Mouse (Mus musculus) cortical plate, adult 2 months (tissue): ENCODE data around the gene Zfp456. TPM values are rescaled to one million over a fixed set of nuclear protein-coding genes. Genes with fewer than 3 reads are reported as not detected.

Source experiments
- H3K27ac ChIP-seq: fragments of 200-500 bp; 2 replicates; pipeline ENCODE4 v1.5.1; 2012; ENCODE audit warnings: low read length, control low read depth, inconsistent platforms; ENCODE audit not compliant: insufficient read depth
- H3K4me1 ChIP-seq: fragments of 200-500 bp; 2 replicates; pipeline ENCODE4 v1.6.1; 2011; ENCODE audit warnings: low read length; ENCODE audit not compliant: control insufficient read depth, insufficient read depth
- H3K4me3 ChIP-seq: fragments of 200-500 bp; 2 replicates; pipeline ENCODE4 v1.5.1; 2011; ENCODE audit warnings: mild to moderate bottlenecking, low read length, control low read depth; ENCODE audit not compliant: insufficient read depth
- CTCF ChIP-seq: fragments of 200-500 bp; IDR thresholded peaks from 2 replicates; pipeline ENCODE4 v1.5.1; 2011; ENCODE audit warnings: mild to moderate bottlenecking, control low read depth, low read length; ENCODE audit not compliant: insufficient read depth; ENCODE audit errors: extremely low read depth
- POLR2A ChIP-seq: fragments of 200-500 bp; IDR thresholded peaks from 2 replicates; pipeline ENCODE4 v1.6.1; 2011; ENCODE audit warnings: mild to moderate bottlenecking, low read length, control low read depth; ENCODE audit not compliant: insufficient read depth; ENCODE audit errors: extremely low read depth
- polyA plus RNA-seq: library from polyadenylated mRNA; depleted of rRNA; stranded (reverse); fragments of >200 nt; gene quantifications from 2 replicates; pipeline ENCODE4 v1.2.3, GENCODE M21; 2012; rRNA removed

The Zfp456 gene
- polyA plus RNA-seq, 1 experiment = 0.52 TPM

DNA sequence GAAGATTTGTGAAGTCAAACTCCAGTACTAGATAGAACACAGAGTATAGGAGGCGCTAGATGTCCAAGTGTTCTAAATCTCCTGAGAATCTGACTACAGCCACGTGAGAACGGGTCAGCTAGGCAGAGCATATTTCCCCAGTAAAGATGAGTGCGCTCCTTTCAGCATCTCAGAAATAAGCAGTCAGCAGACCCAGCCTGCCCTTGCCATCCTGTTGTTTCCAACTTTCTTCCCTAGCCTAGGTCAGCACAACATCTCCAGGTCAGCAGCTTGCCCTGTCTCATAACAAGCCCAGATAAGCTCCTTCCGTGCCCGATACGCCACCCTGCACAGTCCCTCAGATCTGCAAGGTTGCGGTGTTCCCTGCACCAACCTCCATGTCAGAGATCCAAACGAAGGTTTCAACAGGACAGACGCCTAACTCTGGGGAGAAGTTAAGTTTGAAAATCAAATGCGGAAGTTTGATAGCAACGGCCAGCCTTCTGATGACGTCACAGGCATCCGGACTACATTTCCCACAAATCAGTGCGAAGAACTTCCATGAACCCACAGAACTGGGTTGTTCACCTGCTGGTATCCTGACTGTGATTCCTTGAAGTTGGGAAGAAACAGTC is 15.4 kb downstream of the Zfp456 start, which contains the start of the genes Gm28044 and Zfp953:
Gm28044 (minus strand) TSS at position 406 of the 614 bp plus-strand sequence.
Zfp953 (minus strand) TSS at position 475 of the 614 bp plus-strand sequence.
- TF ChIP-seq CTCF = no peak
- no peak for TF ChIP-seq POLR2A
- no peaks in the 10 kb centered on the region for H3K4me1 ChIP-seq
- H3K27ac ChIP-seq = no peak within 1 kb of the TSS
- peak within 1 kb of the TSS; percentile 76 for H3K4me3 ChIP-seq

DNA sequence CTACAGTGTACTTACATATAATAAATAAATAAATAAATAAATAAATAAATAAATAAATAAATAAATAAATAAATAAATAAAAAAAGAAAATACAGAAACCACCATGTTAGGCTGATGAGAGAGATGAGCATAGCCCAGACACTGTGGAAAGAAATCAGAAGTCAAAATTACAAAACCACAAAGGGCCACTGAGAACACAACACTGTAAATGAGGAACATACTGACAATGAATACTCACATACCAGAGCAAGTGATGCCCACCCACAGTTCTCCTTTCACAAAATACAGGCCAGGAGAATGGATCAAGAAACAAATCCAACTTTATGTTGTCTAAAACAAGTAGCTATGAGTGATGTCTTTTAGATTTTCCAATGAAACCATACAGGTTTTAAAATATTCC is 23.8 kb downstream of the Zfp456 start:
- no peak overlapping the region for H3K4me3 ChIP-seq
- TF ChIP-seq POLR2A (no peak), CTCF (no peak)
- H3K27ac ChIP-seq = no peak overlapping the region
- no peaks in the 10 kb centered on the region for H3K4me1 ChIP-seq

DNA sequence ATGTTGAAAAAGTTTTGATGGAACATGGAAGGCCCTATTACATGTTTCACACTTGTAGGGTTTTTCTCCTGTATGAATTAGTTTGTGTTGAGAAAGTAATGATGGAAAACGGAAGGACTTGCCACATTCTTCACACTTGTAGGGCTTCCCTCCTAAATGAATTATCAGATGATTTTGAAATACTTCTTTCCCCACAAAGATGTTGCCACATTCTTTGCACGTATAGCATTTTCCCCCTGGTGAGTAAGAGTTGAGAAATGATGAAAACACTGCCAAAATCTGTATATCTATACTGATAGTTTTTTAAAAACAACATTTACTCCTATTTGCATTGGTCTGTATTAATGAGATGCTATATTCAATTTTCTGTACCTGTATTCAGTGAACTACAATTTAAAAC is 32.2 kb downstream of the Zfp456 start:
- Histone ChIP-seq H3K4me1 (no peaks in the 10 kb centered on the region), H3K4me3 (no peak overlapping the region), H3K27ac (no peak overlapping the region)
- no peak for TF ChIP-seq CTCF
- TF ChIP-seq POLR2A = no peak

DNA sequence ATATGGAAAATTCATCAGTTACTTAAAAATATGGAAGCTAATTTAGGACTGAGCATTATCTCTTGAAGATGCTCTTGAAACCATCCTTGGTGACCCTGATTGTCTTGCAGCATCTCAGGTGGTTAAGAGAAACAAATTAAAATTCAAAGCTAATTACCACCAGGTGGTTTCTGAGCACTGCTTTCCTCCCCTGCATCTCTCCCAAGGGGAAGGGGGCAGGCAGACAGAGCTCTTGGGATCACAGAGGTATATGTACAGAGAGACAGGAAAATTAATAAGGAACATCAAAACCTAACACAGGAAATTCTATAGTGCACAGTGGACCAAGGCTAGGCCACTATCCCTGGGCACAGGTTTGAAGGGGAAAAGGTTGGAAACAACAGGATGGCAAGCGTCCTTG is 42.7 kb downstream of the Zfp456 start:
- peaks cover 2% of the 10 kb centered on the region; the same call in 1 of the 2 replicates for H3K4me1 ChIP-seq
- H3K4me3 ChIP-seq = peak overlapping the region; percentile 61; the same call in 1 of the 2 replicates
- H3K27ac ChIP-seq = no peak overlapping the region
- TF ChIP-seq POLR2A = no peak
- TF ChIP-seq CTCF = no peak

DNA sequence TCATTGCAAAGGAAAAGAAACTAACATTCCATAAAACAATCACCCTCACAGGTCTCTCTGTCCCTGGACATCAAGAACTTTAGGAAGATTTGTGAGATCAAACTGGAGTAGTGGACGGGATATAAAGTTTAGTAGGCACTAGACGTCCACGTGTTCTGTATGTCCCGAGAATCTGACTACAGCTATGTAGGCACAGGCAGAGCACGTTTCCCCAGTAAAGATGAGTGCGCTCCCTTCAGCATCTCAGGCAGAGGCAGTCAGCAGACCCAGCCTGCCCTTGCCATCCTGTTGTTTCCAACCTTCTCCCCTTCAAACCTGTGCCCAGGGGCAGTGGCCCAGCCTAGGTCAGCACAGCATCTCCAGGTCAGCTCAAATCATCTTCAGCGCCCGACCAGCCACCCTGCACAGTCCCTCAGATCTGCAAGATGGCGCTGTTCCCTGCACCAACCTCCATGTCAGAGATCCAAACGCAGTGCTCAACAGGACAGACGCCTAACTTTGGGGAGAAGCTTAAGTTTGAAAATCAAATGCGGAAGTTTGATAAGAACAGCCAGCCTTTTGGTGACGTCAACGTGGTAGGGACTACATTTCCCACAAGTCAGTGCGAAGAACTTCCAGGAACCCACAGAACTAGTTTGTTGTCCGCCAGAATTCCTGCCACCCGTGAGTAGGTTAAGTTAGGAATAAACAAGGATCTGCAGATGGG is 43.4 kb downstream of the Zfp456 start, which contains the start of gene Zfp595:
Zfp595 (minus strand) TSS at position 552 of the 706 bp plus-strand sequence.
- Histone ChIP-seq H3K27ac (no peak within 1 kb of the TSS), H3K4me3 (peak within 1 kb of the TSS; percentile 61), H3K4me1 (peaks cover 2% of the 10 kb centered on the region; the same call in 1 of the 2 replicates)
- TF ChIP-seq CTCF (no peak), POLR2A (peak; percentile 30; the same call in 1 of the 2 replicates)

Other genes starting within 250 kb of the Zfp456 start
- 3.8 and 4.1 TPM in 2 replicates for gene Rsl1, start 202.6 kb downstream of the Zfp456 start, polyA plus RNA-seq
- 1.4 and 1.5 TPM in 2 replicates for gene Zfp455, start 181.3 kb downstream of the Zfp456 start, polyA plus RNA-seq
- 3.8 and 4.2 TPM in 2 replicates for gene Zfp458, start 97.3 kb downstream of the Zfp456 start, polyA plus RNA-seq
- gene Zfp457, start 69.3 kb downstream of the Zfp456 start, polyA plus RNA-seq = 2.7 and 3.4 TPM in 2 replicates
- gene Zfp595, start 43.2 kb downstream of the Zfp456 start, polyA plus RNA-seq = 2.3 and 2.6 TPM in 2 replicates
- not detected in 2 replicates for gene Gm28044, start 15.3 kb downstream of the Zfp456 start, polyA plus RNA-seq
- gene Zfp953, start 15.2 kb downstream of the Zfp456 start, polyA plus RNA-seq = 0.48 and 0.57 TPM in 2 replicates
- gene Gm28041, start 77 bp downstream of the Zfp456 start, polyA plus RNA-seq = 0.15 and 0.44 TPM in 2 replicates
- 3.9 and 4.6 TPM in 2 replicates for gene Zfp429, start 24.0 kb upstream of the Zfp456 start, polyA plus RNA-seq
- 3.8 and 4.5 TPM in 2 replicates for gene Zfp459, start 45.6 kb upstream of the Zfp456 start, polyA plus RNA-seq
- gene Zfp874a, start 75.8 kb upstream of the Zfp456 start, polyA plus RNA-seq = 9.1 TPM in 2 replicates
- 10.0 and 11.5 TPM in 2 replicates for gene Zfp874b, start 108.4 kb upstream of the Zfp456 start, polyA plus RNA-seq
- gene Zfp58, start 124.7 kb upstream of the Zfp456 start, polyA plus RNA-seq = 5.6 and 5.7 TPM in 2 replicates
- gene Gm26965, start 150.3 kb upstream of the Zfp456 start, polyA plus RNA-seq = 0.15 TPM in 1 of 2 replicates, not detected in the other
- gene Zfp87, start 150.4 kb upstream of the Zfp456 start, polyA plus RNA-seq = 27.9 and 29.4 TPM in 2 replicates
- 5.0 and 5.2 TPM in 2 replicates for gene Zfp748, start 178.0 kb upstream of the Zfp456 start, polyA plus RNA-seq
- 3.4 and 3.5 TPM in 2 replicates for gene Zfp729b, start 233.9 kb upstream of the Zfp456 start, polyA plus RNA-seq